Mouse (Mus musculus) heart, embryonic 13.5 days (tissue): ENCODE measurements around the gene Nek11. TPM values are rescaled to one million over a fixed set of nuclear protein-coding genes. Genes with fewer than 3 reads are reported as not detected.

Experiments
- ATAC-seq: fragments of 200-750 bp; cut with Nextera tagmentation; 2 replicates; pipeline ENCODE4 v1.8.0; 2017; ENCODE audit warnings: moderate TSS enrichment; ENCODE audit not compliant: insufficient number of reproducible peaks, low FRiP score, low TSS enrichment; ENCODE audit errors: extremely low read depth
- H3K27ac ChIP-seq: fragments of 300-500 bp; sonication (generic); replicated peaks from 2 replicates; pipeline ENCODE4 v1.5.1; 2015; ENCODE audit warnings: moderate library complexity, mild to moderate bottlenecking, inconsistent platforms
- H3K27me3 ChIP-seq: fragments of 300-500 bp; sonication (generic); replicated peaks from 2 replicates; pipeline ENCODE4 v1.6.1; 2015; ENCODE audit warnings: mild to moderate bottlenecking, inconsistent platforms
- H3K36me3 ChIP-seq: fragments of 300-500 bp; sonication (generic); 2 replicates; pipeline ENCODE4 v1.6.1; 2015; ENCODE audit warnings: mild to moderate bottlenecking, inconsistent platforms
- H3K4me1 ChIP-seq: fragments of 300-500 bp; sonication (generic); 2 replicates; pipeline ENCODE4 v1.6.1; 2015; ENCODE audit warnings: inconsistent platforms
- H3K4me2 ChIP-seq: fragments of 300-500 bp; sonication (generic); 2 replicates; pipeline ENCODE4 v1.6.1; 2015; ENCODE audit warnings: inconsistent platforms, mild to moderate bottlenecking, moderate library complexity
- H3K4me3 ChIP-seq: fragments of 300-500 bp; sonication (generic); 2 replicates; pipeline ENCODE4 v1.5.1; 2015; ENCODE audit warnings: moderate library complexity, mild to moderate bottlenecking, inconsistent platforms
- H3K9ac ChIP-seq: fragments of 300-500 bp; sonication (generic); 2 replicates; pipeline ENCODE4 v1.6.1; 2015; ENCODE audit warnings: inconsistent platforms, mild to moderate bottlenecking, moderate library complexity
- H3K9me3 ChIP-seq: fragments of 300-500 bp; sonication (generic); 2 replicates; pipeline ENCODE4 v1.6.1; 2016; ENCODE audit warnings: inconsistent platforms
- WGBS: fragments of 180-500 bp; shearing (Covaris S2); methylation state at CpG from one replicate; pipeline ENCODE4 v1.1.7; 2015; ENCODE audit warnings: mixed read lengths; 5-methylcytosine and 5-hydroxymethylcytosine counted together
- polyA plus RNA-seq: library from polyadenylated mRNA; unstranded; fragments of >200 nt; fragmentation: Nextera tagmentation; extraction: Ambion mirVana; gene quantifications from 2 replicates; pipeline ENCODE4 v1.2.1, GENCODE M21; 2015

Nek11 gene
- polyA plus RNA-seq, 1 experiment from 2014 or later = 0.23 TPM

- no peaks in the 10 kb centered on the region for H3K9me3 ChIP-seq
- H3K9ac ChIP-seq = no peak overlapping the region
- H3K4me2 ChIP-seq = no peak overlapping the region
- H3K4me3 ChIP-seq = no peak overlapping the region
- no peak overlapping the region for H3K27ac ChIP-seq
- H3K27me3 ChIP-seq = no peaks in the 10 kb centered on the region
- WGBS = 79% methylated on average over 3 of the region's 3 CpGs
- no peaks in the 10 kb centered on the region for H3K36me3 ChIP-seq
- no peaks in the 10 kb centered on the region for H3K4me1 ChIP-seq
- no peak for ATAC-seq
Measured at GRCm38 (mm10) chr9:105368605-105369004, 26.7 kb downstream of the Nek11 start.

GRCm38 (mm10) chr9:105366199-105366598 lies 29.1 kb downstream of the Nek11 start:
- no peak overlapping the region for H3K9ac ChIP-seq
- 83% methylated on average over 4 of the region's 4 CpGs for WGBS
- H3K9me3 ChIP-seq = no peaks in the 10 kb centered on the region
- H3K27me3 ChIP-seq = no peaks in the 10 kb centered on the region
- no peaks in the 10 kb centered on the region for H3K36me3 ChIP-seq
- ATAC-seq = no peak
- H3K4me3 ChIP-seq = no peak overlapping the region
- H3K4me2 ChIP-seq = no peak overlapping the region
- no peaks in the 10 kb centered on the region for H3K4me1 ChIP-seq
- no peak overlapping the region for H3K27ac ChIP-seq

DNA sequence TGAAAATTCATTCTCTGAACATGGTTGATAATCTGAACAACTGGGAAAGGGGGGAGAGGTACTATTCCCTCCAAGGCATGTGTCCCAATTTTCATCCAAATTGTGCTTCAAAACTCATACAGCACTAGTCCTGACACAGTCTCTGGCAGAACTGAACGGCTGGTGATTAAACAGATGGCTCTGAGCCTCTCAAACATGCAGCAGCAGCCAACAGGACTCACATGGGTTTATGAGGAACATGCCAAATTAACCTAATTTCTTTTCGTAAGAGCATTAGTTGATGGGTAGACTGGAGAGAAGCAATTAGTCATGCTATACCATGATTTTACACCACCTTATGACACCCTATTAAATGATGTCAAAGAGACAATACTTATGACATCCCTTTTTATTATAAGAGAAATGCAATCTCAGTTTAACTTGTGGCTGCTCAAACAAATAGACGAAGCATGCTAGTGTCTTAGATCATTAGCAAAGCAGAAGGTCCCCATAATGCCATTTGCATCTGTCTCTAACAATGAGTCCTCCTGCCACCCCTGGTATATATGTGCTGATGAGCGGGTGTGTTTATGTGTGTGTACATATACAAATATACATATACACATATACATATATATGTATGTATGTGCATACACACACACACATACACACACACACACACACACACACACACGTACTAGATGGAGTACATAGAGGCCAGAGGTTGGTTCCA lies 31.6 kb downstream of the Nek11 start:
- H3K36me3 ChIP-seq = no peaks in the 10 kb centered on the region
- H3K4me3 ChIP-seq = no peak overlapping the region
- H3K9ac ChIP-seq = no peak overlapping the region
- H3K27ac ChIP-seq = no peak overlapping the region
- H3K27me3 ChIP-seq = no peaks in the 10 kb centered on the region
- H3K4me1 ChIP-seq = no peaks in the 10 kb centered on the region
- H3K9me3 ChIP-seq = no peaks in the 10 kb centered on the region
- no peak for ATAC-seq
- WGBS = 75% methylated on average over 5 of the region's 5 CpGs
- no peak overlapping the region for H3K4me2 ChIP-seq

DNA sequence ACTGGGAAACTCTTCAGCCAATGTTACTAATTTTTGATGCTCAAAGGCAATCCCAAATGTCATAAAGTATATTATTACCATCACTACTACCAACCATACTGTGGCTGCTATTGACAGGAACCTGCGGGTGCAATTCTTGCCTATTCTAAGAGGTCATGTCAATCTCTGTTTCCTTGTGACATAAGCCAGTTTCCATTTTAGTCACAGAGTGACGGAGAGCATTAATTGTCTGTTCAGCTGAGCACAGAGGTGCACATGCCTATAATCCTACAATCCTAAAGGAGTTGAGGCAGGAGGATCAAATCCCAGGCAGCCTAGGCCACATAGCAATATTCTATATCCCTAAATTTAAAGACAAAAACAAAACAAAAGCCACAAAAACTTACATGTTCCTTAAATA lies 33.1 kb downstream of the Nek11 start:
- Histone ChIP-seq H3K36me3 (no peaks in the 10 kb centered on the region), H3K4me3 (no peak overlapping the region), H3K27me3 (no peaks in the 10 kb centered on the region), H3K4me1 (no peaks in the 10 kb centered on the region), H3K27ac (no peak overlapping the region), H3K9me3 (no peaks in the 10 kb centered on the region), H3K9ac (no peak overlapping the region), H3K4me2 (no peak overlapping the region)
- no peak for ATAC-seq
- WGBS = 57% methylated on average over 2 of the region's 2 CpGs

GRCm38 (mm10) chr9:105349034-105349433 lies 46.3 kb downstream of the Nek11 start:
- H3K9ac ChIP-seq = no peak overlapping the region
- H3K27me3 ChIP-seq = no peaks in the 10 kb centered on the region
- H3K27ac ChIP-seq = no peak overlapping the region
- ATAC-seq = no peak
- no peak overlapping the region for H3K4me3 ChIP-seq
- H3K4me1 ChIP-seq = no peaks in the 10 kb centered on the region
- peaks cover 3% of the 10 kb centered on the region; the same call in 1 of the 2 replicates for H3K9me3 ChIP-seq
- no peak overlapping the region for H3K4me2 ChIP-seq
- 71% methylated on average over 5 of the region's 5 CpGs for WGBS
- H3K36me3 ChIP-seq = no peaks in the 10 kb centered on the region

GRCm38 (mm10) chr9:105348242-105349031 lies 46.9 kb downstream of the Nek11 start:
- Histone ChIP-seq H3K9me3 (peaks cover 9% of the 10 kb centered on the region; the same call in 1 of the 2 replicates), H3K27me3 (no peaks in the 10 kb centered on the region), H3K4me2 (no peak overlapping the region), H3K27ac (no peak overlapping the region), H3K4me3 (no peak overlapping the region), H3K9ac (no peak overlapping the region), H3K4me1 (no peaks in the 10 kb centered on the region), H3K36me3 (no peaks in the 10 kb centered on the region)
- WGBS = 63% methylated on average over 10 of the region's 10 CpGs
- no peak; the same call in 1 of the 2 replicates for ATAC-seq

DNA sequence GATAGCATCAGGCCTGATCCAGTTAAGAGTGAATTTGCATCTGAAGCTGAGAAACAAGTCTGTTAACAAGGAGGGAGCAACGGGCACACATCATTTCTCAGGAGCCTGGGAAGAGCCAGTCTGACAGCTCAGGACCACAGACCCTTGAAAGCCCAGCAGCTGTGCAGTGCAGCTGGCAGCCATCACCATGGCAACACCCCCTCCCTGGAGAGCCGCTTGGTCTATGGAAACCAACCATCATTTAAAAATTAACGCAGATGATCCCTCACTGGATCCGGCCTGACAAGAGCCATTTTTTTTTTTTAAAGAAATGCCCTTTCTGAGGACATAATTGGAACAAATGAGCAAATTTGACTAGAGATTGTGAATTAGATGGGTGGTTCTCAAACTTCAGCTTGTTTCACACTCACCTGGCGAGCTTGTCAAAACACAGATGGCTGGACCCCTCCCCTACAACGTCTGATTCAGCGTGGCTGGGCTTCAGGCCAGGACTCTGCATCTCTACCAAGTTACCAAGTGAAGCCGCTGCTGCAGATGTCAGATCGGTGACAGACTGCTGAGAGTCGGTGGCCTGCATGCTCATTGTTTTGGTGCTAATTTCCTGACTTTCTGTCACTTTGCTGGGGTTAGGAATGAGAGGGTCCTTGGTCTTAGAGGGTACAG lies 52.2 kb downstream of the Nek11 start:
- no peak overlapping the region for H3K4me2 ChIP-seq
- WGBS = 62% methylated on average over 10 of the region's 10 CpGs
- no peaks in the 10 kb centered on the region for H3K36me3 ChIP-seq
- no peak for ATAC-seq
- H3K4me1 ChIP-seq = no peaks in the 10 kb centered on the region
- no peak overlapping the region for H3K27ac ChIP-seq
- no peak overlapping the region for H3K4me3 ChIP-seq
- H3K9me3 ChIP-seq = peaks cover 9% of the 10 kb centered on the region; the same call in 1 of the 2 replicates
- H3K9ac ChIP-seq = no peak overlapping the region
- no peaks in the 10 kb centered on the region for H3K27me3 ChIP-seq

GRCm38 (mm10) chr9:105342565-105342964 lies 52.8 kb downstream of the Nek11 start:
- H3K4me3 ChIP-seq = no peak overlapping the region
- H3K9me3 ChIP-seq = peaks cover 9% of the 10 kb centered on the region; the same call in 1 of the 2 replicates
- H3K27ac ChIP-seq = no peak overlapping the region
- H3K4me2 ChIP-seq = no peak overlapping the region
- 73% methylated on average over 3 of the region's 3 CpGs for WGBS
- no peaks in the 10 kb centered on the region for H3K4me1 ChIP-seq
- H3K9ac ChIP-seq = no peak overlapping the region
- ATAC-seq = no peak
- no peaks in the 10 kb centered on the region for H3K36me3 ChIP-seq
- H3K27me3 ChIP-seq = no peaks in the 10 kb centered on the region

- 69% methylated on average over 4 of the region's 4 CpGs for WGBS
Measured at GRCm38 (mm10) chr9:105332436-105333016, 62.8 kb downstream of the Nek11 start.

DNA sequence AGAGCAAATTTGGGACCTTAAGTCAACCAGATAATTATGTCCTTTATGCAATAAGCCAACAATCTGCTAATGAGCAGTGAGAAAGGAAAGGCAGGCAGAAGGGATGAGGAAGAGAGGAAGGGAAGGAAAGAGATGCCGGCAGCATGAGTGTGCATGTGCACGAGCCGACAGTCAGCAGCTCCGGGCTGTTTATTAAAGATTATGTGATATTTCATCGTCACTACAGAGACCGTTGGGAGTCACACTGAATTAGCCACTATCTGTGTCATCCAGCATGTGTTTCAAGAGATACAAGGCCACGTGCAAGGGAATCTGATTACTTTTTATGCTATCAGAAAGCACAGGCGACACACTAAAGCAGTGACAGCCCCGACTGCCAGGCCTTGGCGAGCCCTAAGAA lies 73.5 kb downstream of the Nek11 start:
- WGBS = 77% methylated on average over 10 of the region's 10 CpGs
- Histone ChIP-seq H3K9ac (no peak overlapping the region), H3K27ac (no peak overlapping the region)

More at GRCm38 (mm10) chr9:105332436-105333016, 62.8 kb downstream of the Nek11 start:
- Histone ChIP-seq H3K27ac (no peak overlapping the region), H3K4me2 (no peak overlapping the region), H3K4me1 (no peaks in the 10 kb centered on the region), H3K9ac (no peak overlapping the region), H3K4me3 (no peak overlapping the region), H3K27me3 (no peaks in the 10 kb centered on the region), H3K9me3 (no peaks in the 10 kb centered on the region), H3K36me3 (no peaks in the 10 kb centered on the region)
- no peak for ATAC-seq

DNA sequence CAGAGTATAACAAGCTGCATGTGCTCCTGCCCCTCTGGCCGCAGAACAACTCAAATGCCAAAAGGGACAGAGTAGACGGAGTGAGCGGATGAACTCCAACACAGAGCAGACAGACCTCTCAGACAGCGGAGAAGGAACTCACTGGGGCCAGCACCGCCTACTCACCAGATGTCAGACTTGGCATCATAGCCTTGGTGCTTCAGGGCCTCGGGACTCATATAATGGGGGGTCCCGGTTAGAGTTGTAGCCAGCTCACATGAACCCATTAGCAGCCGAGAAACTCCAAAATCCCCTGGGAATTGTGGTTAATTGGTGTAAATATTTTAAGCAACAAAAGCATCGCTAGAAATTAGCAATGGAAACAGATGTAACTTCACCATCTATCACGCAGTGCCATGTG lies 82.1 kb downstream of the Nek11 start:
- no peak overlapping the region for H3K27ac ChIP-seq
- no peak for ATAC-seq
- no peak overlapping the region for H3K4me2 ChIP-seq
- no peaks in the 10 kb centered on the region for H3K9me3 ChIP-seq
- no peak overlapping the region for H3K9ac ChIP-seq
- H3K4me1 ChIP-seq = no peaks in the 10 kb centered on the region
- H3K36me3 ChIP-seq = no peaks in the 10 kb centered on the region
- 76% methylated on average over 10 of the region's 10 CpGs for WGBS
- no peak overlapping the region for H3K4me3 ChIP-seq
- no peaks in the 10 kb centered on the region for H3K27me3 ChIP-seq

More for the DNA sequence above, 73.5 kb downstream of the Nek11 start:
- Histone ChIP-seq H3K9me3 (no peaks in the 10 kb centered on the region), H3K27me3 (no peaks in the 10 kb centered on the region), H3K4me3 (no peak overlapping the region), H3K36me3 (no peaks in the 10 kb centered on the region), H3K4me1 (no peaks in the 10 kb centered on the region), H3K4me2 (no peak overlapping the region)
- ATAC-seq = no peak
